Mouse (Mus musculus) midbrain, embryonic 13.5 days (tissue): ENCODE data around the gene Cd28. TPM values are rescaled to one million over a fixed set of nuclear protein-coding genes. Genes with fewer than 3 reads are reported as not detected.
A peak's percentile ranks its signal among the peaks of the same experiment; 100 is the strongest.

Experiments used
- ATAC-seq: fragments of 200-750 bp; cut with Nextera tagmentation; 2 replicates; pipeline ENCODE4 v1.8.0; 2017; ENCODE audit warnings: mild to moderate bottlenecking, moderate TSS enrichment, moderate library complexity
- H3K27ac ChIP-seq: fragments of 300-500 bp; sonication (generic); 2 replicates; pipeline ENCODE4 v1.5.1; 2015; ENCODE audit warnings: inconsistent platforms, mild to moderate bottlenecking, moderate library complexity
- H3K27me3 ChIP-seq: fragments of 300-500 bp; sonication (generic); 2 replicates; pipeline ENCODE4 v1.6.1; 2015; ENCODE audit warnings: mild to moderate bottlenecking, inconsistent platforms
- H3K36me3 ChIP-seq: fragments of 300-500 bp; sonication (generic); 2 replicates; pipeline ENCODE4 v1.6.1; 2015; ENCODE audit warnings: mild to moderate bottlenecking, inconsistent platforms
- H3K4me1 ChIP-seq: fragments of 300-500 bp; sonication (generic); replicated peaks from 2 replicates; pipeline ENCODE4 v1.6.1; 2015; ENCODE audit warnings: inconsistent platforms
- H3K4me2 ChIP-seq: fragments of 300-500 bp; sonication (generic); replicated peaks from 2 replicates; pipeline ENCODE4 v1.6.1; 2015; ENCODE audit warnings: moderate library complexity, mild to moderate bottlenecking, inconsistent platforms
- H3K4me3 ChIP-seq: fragments of 300-500 bp; sonication (generic); replicated peaks from 2 replicates; pipeline ENCODE4 v1.5.1; 2015; ENCODE audit warnings: mild to moderate bottlenecking, inconsistent platforms
- H3K9ac ChIP-seq: fragments of 300-500 bp; sonication (generic); replicated peaks from 2 replicates; pipeline ENCODE4 v1.6.1; 2015; ENCODE audit warnings: mild to moderate bottlenecking, inconsistent platforms
- H3K9me3 ChIP-seq: fragments of 300-500 bp; sonication (generic); 2 replicates; pipeline ENCODE4 v1.6.1; 2016; ENCODE audit warnings: mild to moderate bottlenecking, inconsistent platforms
- WGBS: fragments of 180-500 bp; shearing (Covaris S2); methylation state at CpG from one replicate; pipeline ENCODE4 v1.1.7; 2015; 5-methylcytosine and 5-hydroxymethylcytosine counted together
- polyA plus RNA-seq: library from polyadenylated mRNA; unstranded; fragments of >200 nt; fragmentation: Nextera tagmentation; extraction: Ambion mirVana; gene quantifications from 2 replicates; pipeline ENCODE4 v1.2.1, GENCODE M21; 2015

Cd28 gene
- polyA plus RNA-seq = 0.10 and 0.16 TPM in 2 replicates

GRCm38 (mm10) chr1:60716567-60716966, at the start of gene Cd28:
Cd28 (plus strand) TSS chr1:60716800.
- Histone ChIP-seq H3K9me3 (no peaks in the 10 kb centered on the region), H3K27me3 (no peaks in the 10 kb centered on the region), H3K27ac (no peak within 1 kb of the TSS), H3K9ac (no peak within 1 kb of the TSS), H3K4me3 (no peak within 1 kb of the TSS), H3K4me2 (no peak within 1 kb of the TSS), H3K4me1 (no peaks in the 10 kb centered on the region), H3K36me3 (no peaks in the 10 kb centered on the region)
- ATAC-seq = no peak
- 94% methylated on average over 5 of the region's 5 CpGs for WGBS

GRCm38 (mm10) chr1:60667873-60668616, 48.6 kb upstream of the Cd28 start:
- H3K4me1 ChIP-seq = peaks cover 8% of the 10 kb centered on the region
- 42% methylated on average over 17 of the region's 17 CpGs for WGBS
- peak overlapping the region; percentile 22; the same call in 1 of the 2 replicates for H3K4me2 ChIP-seq
- peak overlapping the region; percentile 2; the same call in 1 of the 2 replicates for H3K9ac ChIP-seq
- H3K9me3 ChIP-seq = no peaks in the 10 kb centered on the region
- no peaks in the 10 kb centered on the region for H3K27me3 ChIP-seq
- peak overlapping the region; percentile 37 for H3K27ac ChIP-seq
- H3K4me3 ChIP-seq = no peak overlapping the region
- no peak for ATAC-seq
- no peaks in the 10 kb centered on the region for H3K36me3 ChIP-seq

- Histone ChIP-seq H3K27me3 (no peaks in the 10 kb centered on the region), H3K4me2 (no peak overlapping the region), H3K36me3 (no peaks in the 10 kb centered on the region), H3K4me3 (no peak overlapping the region), H3K9me3 (no peaks in the 10 kb centered on the region), H3K4me1 (peaks cover 8% of the 10 kb centered on the region), H3K9ac (no peak overlapping the region), H3K27ac (no peak overlapping the region)
- ATAC-seq = no peak
- WGBS = 83% methylated on average over 9 of the region's 9 CpGs
Measured at GRCm38 (mm10) chr1:60669048-60669447, 47.6 kb upstream of the Cd28 start.

GRCm38 (mm10) chr1:60669664-60670063, 46.9 kb upstream of the Cd28 start:
- H3K27me3 ChIP-seq = no peaks in the 10 kb centered on the region
- WGBS = 92% methylated on average over 2 of the region's 2 CpGs
- no peak overlapping the region for H3K4me2 ChIP-seq
- ATAC-seq = no peak
- H3K9me3 ChIP-seq = no peaks in the 10 kb centered on the region
- no peak overlapping the region for H3K9ac ChIP-seq
- no peak overlapping the region for H3K27ac ChIP-seq
- no peaks in the 10 kb centered on the region for H3K36me3 ChIP-seq
- no peak overlapping the region for H3K4me3 ChIP-seq
- peaks cover 8% of the 10 kb centered on the region for H3K4me1 ChIP-seq

GRCm38 (mm10) chr1:60670172-60670571, 46.4 kb upstream of the Cd28 start:
- no peak overlapping the region for H3K4me3 ChIP-seq
- peaks cover 8% of the 10 kb centered on the region for H3K4me1 ChIP-seq
- 73% methylated on average over 5 of the region's 5 CpGs for WGBS
- H3K4me2 ChIP-seq = no peak overlapping the region
- H3K27me3 ChIP-seq = no peaks in the 10 kb centered on the region
- H3K9me3 ChIP-seq = no peaks in the 10 kb centered on the region
- no peak overlapping the region for H3K27ac ChIP-seq
- no peak for ATAC-seq
- no peak overlapping the region for H3K9ac ChIP-seq
- H3K36me3 ChIP-seq = no peaks in the 10 kb centered on the region

DNA sequence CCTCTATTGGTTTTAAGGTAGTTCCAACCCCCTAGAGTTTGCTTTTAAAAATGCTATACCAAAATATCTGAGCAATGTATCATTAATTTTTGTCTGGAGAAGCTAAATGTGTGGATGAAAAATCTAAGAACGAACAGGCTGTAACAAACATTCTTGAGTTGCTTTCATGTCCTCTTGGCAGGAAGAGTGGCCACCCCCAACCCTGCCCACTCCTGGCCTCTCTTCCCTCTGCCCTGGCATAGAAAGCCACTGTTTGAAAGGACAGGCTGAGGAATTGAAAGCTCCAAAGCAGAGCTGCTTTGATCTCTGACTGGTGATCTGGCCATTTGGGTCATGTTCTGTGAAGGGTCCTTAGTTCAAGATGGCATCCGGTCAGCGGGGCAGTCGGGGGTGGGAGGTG, 32.8 kb upstream of the Cd28 start:
- 94% methylated on average over 4 of the region's 4 CpGs for WGBS
- no peak overlapping the region for H3K27ac ChIP-seq
- H3K9ac ChIP-seq = no peak overlapping the region
- no peaks in the 10 kb centered on the region for H3K36me3 ChIP-seq
- no peak for ATAC-seq
- H3K4me3 ChIP-seq = no peak overlapping the region
- no peaks in the 10 kb centered on the region for H3K9me3 ChIP-seq
- H3K4me1 ChIP-seq = no peaks in the 10 kb centered on the region
- H3K27me3 ChIP-seq = no peaks in the 10 kb centered on the region
- no peak overlapping the region for H3K4me2 ChIP-seq

DNA sequence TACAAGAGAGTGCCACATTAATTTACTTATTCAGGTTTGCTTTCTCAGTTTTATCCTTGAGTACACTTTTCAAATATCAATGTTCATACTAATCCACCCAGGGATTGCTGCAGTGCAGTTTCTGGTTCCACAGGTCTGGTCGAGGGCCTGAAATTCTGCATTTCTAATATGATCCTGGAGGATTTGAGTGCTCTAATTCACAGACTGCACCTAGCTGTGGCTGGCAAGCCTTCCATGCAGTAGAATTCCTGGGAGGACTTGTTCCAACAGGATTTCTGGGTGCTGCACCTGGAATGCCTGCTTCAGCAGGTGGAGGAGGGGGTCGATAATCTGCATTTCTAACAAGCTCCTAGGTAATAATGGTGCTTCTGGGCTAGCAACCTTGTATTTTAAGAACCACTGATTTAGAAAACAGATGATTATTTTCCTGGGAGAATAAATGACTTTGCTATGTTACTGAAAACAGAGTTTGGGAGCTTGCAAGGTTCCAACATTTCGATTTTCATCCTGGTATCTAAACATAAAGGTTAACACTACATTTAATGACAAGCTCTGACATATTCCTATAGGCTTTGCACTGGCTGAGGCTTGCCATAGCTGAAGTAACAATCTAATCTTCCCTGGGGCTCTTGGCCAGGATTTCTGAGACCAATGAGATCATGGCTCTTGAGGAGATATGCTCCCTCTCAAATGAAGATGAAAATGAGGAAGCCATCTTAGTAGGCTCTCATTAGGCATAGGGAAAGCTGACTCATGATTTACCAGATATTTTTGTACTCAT, 20.3 kb upstream of the Cd28 start:
- no peaks in the 10 kb centered on the region for H3K36me3 ChIP-seq
- no peaks in the 10 kb centered on the region for H3K27me3 ChIP-seq
- H3K9me3 ChIP-seq = no peaks in the 10 kb centered on the region
- ATAC-seq = no peak
- H3K27ac ChIP-seq = no peak overlapping the region
- no peaks in the 10 kb centered on the region for H3K4me1 ChIP-seq
- no peak overlapping the region for H3K4me2 ChIP-seq
- no peak overlapping the region for H3K9ac ChIP-seq
- H3K4me3 ChIP-seq = no peak overlapping the region
- 90% methylated on average over 3 of the region's 3 CpGs for WGBS

GRCm38 (mm10) chr1:60702641-60703040, 14.0 kb upstream of the Cd28 start:
- Histone ChIP-seq H3K4me3 (no peak overlapping the region), H3K27ac (no peak overlapping the region), H3K9me3 (no peaks in the 10 kb centered on the region), H3K36me3 (no peaks in the 10 kb centered on the region), H3K4me2 (no peak overlapping the region), H3K4me1 (no peaks in the 10 kb centered on the region), H3K27me3 (no peaks in the 10 kb centered on the region), H3K9ac (no peak overlapping the region)
- ATAC-seq = no peak
- 67% methylated on average over 2 of the region's 2 CpGs for WGBS

GRCm38 (mm10) chr1:60713238-60713637, 3.4 kb upstream of the Cd28 start:
- Histone ChIP-seq H3K4me2 (no peak overlapping the region), H3K27ac (no peak overlapping the region), H3K36me3 (no peaks in the 10 kb centered on the region), H3K9ac (no peak overlapping the region), H3K27me3 (no peaks in the 10 kb centered on the region), H3K9me3 (no peaks in the 10 kb centered on the region), H3K4me3 (no peak overlapping the region), H3K4me1 (no peaks in the 10 kb centered on the region)
- 68% methylated on average over 3 of the region's 3 CpGs for WGBS
- ATAC-seq = no peak

DNA sequence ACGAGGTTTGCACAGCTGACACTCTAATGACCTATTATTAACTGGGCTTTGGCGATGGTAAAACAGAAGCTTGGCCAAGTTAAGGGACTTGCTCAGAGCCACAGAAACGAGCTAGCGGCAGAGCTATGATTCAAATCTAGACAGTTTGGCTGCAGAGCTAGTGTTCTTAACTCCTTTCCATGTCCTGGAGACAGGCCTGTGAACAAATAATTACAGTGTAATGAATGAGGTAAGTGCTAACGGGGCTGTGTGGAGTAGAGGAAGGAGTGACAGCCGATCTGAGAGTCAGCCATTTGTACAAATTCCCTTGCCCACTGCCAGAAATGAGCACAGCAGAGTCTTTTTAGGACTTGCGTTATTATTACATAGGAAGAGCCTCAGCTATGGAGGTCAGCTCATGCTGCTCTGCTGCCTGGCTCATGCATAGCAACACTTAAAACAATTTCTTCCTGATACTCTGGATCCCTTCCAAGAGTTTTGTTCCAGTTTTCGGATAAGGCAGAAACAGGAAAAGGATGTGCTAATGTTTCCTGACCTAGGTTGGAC, 876 bp upstream of the Cd28 start:
- H3K36me3 ChIP-seq = no peaks in the 10 kb centered on the region
- no peak for ATAC-seq

GRCm38 (mm10) chr1:60718580-60718979, 2.0 kb downstream of the Cd28 start:
- WGBS = 90% methylated on average over 4 of the region's 4 CpGs
- no peak for ATAC-seq

More for the DNA sequence above, 876 bp upstream of the Cd28 start:
- Histone ChIP-seq H3K4me3 (no peak overlapping the region), H3K9ac (no peak overlapping the region), H3K9me3 (no peaks in the 10 kb centered on the region), H3K4me2 (no peak overlapping the region), H3K27ac (no peak overlapping the region), H3K27me3 (no peaks in the 10 kb centered on the region), H3K4me1 (no peaks in the 10 kb centered on the region)
- 82% methylated on average over 8 of the region's 8 CpGs for WGBS

DNA sequence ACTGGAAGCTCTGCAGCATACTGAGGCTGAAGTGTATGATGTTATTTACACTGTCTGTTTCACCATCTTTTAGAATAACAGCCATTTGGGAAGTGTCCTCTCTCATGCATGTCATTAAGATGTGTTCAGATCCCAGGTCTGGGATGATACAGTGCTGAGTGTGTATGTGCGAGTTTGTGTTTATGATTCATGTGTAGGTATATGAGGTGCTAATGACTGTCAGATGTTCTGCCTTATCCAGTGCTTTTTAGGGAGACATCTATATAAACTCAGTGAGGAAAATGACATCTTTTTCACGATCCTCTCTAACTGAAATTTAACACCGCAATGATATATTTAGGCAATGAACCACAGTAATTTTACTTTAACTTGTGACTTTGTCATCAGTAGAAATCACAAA, 7.0 kb downstream of the Cd28 start:
- no peak overlapping the region for H3K27ac ChIP-seq
- H3K9me3 ChIP-seq = no peaks in the 10 kb centered on the region
- H3K36me3 ChIP-seq = no peaks in the 10 kb centered on the region
- 95% methylated on average over 3 of the region's 3 CpGs for WGBS
- no peak overlapping the region for H3K9ac ChIP-seq
- H3K27me3 ChIP-seq = no peaks in the 10 kb centered on the region
- ATAC-seq = no peak
- H3K4me3 ChIP-seq = no peak overlapping the region
- H3K4me2 ChIP-seq = no peak overlapping the region
- no peaks in the 10 kb centered on the region for H3K4me1 ChIP-seq

More at GRCm38 (mm10) chr1:60718580-60718979, 2.0 kb downstream of the Cd28 start:
- Histone ChIP-seq H3K4me2 (no peak overlapping the region), H3K4me1 (no peaks in the 10 kb centered on the region), H3K27ac (no peak overlapping the region), H3K27me3 (no peaks in the 10 kb centered on the region), H3K9me3 (no peaks in the 10 kb centered on the region), H3K36me3 (no peaks in the 10 kb centered on the region), H3K4me3 (no peak overlapping the region), H3K9ac (no peak overlapping the region)
